Mouse (Mus musculus) c-Kit-positive CD71-positive TER-119-negative erythroid progenitor cells, embryonic 14.5 days (primary cell): Measurements from ENCODE around the gene Zfp341.

Source experiments
- DNase-seq: peaks from one replicate; pipeline ENCODE4 v3.0.0-alpha.2; 2013; ENCODE audit warnings: low read depth

Zfp341 gene

DNA sequence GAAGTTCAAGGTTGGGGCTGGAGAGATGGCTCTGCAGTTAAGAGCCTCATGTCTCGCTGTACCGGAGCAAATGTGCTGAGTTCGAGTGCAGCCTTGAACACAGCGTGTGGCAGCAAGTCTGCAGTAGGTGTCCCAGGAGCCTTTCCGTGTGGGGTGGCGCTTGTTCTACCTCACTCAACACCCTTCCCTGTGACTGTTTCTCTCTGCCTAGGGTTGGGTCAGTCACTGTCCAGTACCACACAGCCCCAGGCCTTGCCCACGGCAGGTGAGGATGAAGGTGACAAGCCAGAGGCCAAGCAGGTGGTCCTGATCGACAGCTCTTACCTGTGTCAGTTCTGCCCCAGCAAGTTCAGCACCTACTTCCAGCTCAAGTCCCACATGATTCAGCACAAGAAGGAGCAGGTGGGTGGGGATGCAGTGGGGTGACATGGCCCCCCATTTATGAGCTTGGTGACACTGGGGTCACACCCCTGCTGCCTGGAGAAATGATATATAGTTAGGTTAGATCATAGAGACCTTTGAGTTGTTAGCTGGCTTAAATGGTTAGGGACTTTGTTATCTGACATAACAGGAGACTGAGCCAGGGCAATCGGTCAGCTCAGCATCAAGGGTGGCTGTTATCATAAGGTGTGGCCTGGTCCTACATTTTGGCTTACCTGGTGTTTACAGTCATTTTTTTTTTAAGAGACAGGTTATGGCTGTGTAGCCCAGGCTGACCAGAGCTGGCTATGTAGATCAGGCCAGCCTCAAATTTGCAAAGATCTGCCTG is 21.0 kb downstream of the Zfp341 start:
- DNase-seq: no peak

DNA sequence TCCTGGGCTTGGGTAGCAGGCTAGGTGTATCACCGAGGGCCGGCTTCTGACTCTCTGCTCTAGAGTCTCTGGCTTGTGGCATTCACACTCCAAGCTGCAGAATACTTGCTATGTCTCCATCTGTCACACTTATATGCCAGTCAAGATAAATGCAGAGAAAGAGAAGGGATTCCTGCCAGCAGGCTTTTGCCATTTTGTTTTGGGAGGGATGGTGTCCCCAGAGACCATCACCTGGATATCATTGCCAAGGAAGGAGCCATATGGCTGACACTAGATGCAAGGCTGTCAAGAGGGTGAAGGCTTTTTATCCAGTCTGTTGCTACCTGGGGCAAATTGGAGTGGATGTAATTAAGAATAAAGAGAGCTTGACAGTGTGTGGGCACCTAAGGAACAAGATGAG is 22.7 kb downstream of the Zfp341 start:
- no peak for DNase-seq

DNA sequence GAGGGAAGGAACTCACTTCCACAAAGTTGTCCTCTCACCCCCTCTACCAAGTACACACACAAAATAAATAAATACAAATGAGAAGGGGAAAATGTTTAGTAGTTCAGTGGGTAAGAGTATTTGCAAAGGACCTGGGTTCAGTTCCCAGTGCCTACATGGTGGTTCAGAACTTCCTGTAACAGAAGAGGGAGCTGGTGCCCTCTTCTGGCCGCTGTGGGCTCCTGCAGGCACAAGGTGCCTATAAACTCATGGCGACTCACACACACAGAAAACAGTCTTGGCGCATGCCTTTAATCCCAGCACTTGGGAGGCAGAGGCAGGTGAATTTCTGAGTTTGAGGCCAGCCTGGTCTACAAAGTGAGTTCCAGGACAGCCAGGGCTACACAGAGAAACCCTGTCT is 25.4 kb downstream of the Zfp341 start:
- DNase-seq: no peak

DNA sequence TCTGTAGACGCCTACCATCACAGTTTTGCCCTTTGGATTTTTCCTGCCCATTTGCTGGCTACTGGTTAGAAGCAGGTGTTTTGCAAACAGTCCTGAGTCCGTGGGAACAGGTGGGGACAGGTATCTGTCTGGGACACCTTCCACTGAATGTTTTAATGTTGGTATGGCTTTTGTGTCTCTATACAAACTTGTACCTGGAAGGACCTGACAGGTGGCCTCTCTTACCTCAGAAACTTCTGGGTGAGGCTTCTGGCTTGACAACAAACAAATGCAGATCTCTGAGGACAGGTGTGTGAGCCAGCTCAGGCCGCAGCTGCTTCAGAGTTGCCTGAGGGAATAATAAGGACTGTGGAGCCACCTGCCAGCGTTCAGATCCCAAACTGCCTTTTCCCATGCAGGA is 26.0 kb downstream of the Zfp341 start:
- DNase-seq: no peak

DNA sequence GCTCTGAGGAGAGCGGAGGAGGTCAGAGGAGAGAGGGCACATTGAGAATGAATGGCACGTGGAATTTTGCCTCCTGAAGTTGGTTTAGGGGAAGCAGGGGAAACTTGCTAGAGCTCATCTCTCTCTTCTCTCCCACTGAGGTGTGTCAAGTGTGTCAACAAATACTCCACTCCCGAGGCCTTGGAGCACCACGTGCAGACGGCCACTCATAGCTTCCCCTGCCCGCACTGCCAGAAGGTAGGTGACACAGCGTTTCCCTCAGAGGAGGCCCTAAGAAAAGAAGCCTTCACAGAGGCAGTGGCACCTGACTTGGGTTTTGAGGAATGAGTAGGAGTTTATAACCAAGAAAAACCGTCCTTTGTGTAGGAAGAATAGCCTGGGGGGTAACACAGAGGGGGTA is 28.1 kb downstream of the Zfp341 start:
- no peak for DNase-seq

DNA sequence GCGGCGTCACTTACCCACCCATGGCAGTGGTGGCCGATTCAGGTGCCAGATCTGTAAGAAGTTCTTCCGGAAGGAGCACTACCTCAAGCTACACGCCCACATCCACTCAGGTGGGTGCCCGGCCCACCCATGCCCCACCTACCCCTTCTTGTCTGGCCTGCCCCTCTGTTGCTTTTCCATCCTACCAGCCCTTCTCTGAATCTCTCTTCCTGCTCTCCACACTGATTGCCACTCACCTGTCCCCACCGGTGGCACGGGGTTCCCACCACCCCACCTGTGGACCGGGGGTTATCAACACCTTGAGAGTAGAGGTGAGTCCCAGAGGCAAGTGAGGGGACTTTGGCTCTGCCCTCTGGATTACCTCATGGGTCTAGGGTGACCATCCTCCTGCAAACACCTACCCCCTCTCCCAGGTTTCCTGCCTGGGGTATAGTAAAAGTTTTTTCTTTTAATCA is 28.9 kb downstream of the Zfp341 start:
- DNase-seq: no peak

DNA sequence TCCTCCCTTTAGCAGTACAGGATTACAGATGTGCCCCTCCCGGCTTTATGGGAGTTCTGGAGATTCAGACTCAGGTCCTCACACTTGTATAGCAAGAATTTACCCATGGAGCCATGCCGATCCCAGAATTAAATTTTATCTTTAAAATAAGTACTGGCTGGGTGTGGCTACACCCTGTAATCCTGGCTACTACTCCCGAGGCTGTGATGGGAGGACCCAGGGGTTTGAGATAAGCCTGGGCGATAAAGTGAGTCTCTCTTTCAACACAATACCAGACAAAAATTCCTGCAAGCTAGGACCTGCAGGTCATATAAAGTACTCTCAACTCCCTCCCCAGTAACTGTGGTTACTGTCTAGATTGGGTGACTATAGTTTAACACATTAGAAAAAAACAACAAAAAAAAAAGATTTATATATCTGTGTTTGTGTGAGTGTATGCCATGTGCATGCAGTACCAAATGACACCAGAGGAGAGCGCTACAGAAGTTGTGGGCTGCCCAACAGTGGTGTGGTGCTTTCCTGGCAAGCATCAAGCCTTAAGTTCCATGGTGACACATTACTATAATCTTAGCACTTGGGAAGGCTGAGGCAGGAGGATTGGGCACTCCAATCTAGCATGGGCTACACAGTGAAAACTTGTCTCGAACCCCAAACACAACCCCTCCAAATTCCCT is 29.8 kb downstream of the Zfp341 start:
- DNase-seq: no peak

DNA sequence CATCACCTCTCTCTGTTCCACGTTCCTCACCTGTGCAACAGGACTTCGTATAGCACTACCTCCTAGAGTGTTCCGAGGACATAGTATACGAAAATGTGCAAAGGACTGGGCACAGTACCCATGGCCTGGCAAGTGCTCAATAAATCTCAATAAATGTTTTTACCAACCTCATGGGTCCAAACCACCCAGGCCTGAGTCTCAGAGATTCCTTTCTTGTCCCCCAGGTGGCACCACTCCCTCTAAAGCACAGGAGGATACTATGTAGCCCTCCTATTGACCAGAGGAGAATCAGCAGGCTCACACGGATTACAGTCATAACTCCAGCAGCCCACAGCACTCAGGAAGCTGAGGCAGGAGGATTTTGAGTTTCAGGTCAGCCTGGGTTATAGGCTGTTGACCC is 33.5 kb downstream of the Zfp341 start:
- no peak for DNase-seq

DNA sequence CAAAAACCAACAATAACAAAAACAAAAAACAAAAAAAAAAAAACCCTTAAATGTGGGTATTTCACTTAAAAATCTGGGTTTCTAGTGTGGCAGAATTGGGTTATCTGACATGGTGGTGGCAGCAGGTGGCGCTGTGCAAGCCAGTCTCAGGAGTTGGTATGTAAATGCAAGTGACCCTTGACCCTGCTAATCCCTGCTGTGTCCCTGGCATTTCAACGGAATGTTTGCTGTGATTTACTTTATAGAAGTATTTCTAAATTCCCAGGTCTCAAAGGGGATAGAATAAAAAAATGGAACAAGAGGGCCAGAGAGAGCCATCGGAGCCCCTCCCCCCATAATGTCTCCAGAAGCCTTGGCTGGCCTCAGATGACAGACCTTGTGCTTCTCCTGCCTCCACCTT is 35.0 kb downstream of the Zfp341 start:
- no peak for DNase-seq

DNA sequence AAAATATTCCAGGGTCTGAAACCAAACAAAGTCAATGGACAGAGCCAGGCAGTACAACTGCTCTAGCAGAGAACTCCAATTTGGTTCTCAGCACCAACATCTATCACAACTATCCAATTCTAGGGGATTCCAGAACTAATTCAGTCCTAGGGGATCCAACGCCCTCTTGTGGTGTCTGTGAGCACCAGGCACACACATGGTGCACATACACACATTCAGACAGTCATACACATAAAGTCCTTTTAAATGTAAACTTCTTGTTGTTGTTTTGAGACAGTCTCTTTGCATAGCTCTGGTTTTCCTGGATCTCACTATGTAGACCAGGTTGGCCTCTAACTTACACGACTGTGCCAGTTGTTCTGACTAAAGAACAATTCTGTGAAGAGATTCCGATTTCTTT is 37.3 kb downstream of the Zfp341 start:
- DNase-seq: no peak

DNA sequence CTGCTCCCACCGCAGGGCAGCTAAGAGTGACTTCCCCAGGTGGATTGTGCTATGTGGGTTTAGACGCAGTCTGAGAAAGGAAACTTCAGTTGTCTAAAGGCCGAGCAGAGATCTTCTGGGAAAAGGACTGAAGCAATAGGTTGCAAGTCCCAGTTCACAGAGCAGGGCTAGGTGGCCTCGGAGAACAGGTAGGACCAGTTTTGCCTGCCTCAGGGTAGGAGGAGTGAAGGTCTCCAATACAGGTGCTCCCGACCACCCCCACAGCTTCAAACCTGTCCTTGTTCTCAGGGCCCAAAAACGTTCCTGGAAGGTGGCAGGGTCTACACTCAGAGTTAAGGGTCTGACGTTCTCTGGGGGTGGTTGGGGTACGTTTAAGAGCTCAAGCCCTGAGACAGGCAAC is 38.3 kb downstream of the Zfp341 start, which contains the start of gene Chmp4b:
Gene Chmp4b (plus strand): TSS at position 343 of the 400 bp plus-strand sequence.
- no peak for DNase-seq

DNA sequence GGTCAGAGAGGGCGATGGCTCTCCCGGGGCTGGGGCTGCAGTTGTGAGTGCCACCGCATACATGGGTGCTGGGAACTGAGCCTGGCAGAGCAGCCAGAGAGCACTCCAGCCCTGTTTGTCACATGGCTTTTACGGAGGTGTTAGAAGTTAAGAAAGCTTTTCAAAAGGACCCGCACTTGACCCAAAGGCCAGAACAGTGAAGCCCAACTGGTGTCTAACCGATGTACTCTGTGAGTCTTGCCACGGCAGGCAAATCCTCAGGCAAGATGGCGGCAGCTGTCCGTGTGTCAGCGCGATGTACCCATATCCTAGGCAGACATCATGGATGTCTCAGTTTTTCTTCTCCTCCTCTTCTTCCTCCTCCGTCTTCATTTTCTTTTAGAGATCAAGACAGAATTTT is 41.9 kb downstream of the Zfp341 start:
- no peak for DNase-seq

DNA sequence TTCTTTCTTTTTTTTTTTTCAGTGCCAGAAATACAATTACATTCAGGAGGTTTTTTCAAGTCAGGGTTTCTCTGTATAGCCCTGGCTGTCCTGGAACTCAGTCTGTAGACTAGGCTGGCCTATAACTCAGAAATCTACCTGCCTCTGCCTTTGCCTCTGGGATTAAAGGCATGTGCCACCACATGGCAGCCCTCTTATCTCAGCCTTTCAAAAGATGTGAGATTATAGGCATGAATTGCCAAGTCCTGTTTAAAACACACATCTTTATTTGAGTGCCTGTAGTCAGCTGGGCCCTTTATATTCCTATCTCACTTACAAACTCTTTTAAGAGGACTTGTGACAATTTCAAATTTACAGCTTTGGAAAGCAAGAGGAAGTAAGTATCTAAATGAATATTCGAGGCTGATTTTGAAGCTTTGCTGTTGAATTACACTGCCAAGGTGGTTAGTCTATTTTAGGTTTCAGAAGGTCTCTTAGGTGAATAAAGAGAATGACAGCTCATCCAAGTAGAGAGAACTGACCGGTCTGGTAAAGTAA is 42.8 kb downstream of the Zfp341 start:
- DNase-seq: no peak

DNA sequence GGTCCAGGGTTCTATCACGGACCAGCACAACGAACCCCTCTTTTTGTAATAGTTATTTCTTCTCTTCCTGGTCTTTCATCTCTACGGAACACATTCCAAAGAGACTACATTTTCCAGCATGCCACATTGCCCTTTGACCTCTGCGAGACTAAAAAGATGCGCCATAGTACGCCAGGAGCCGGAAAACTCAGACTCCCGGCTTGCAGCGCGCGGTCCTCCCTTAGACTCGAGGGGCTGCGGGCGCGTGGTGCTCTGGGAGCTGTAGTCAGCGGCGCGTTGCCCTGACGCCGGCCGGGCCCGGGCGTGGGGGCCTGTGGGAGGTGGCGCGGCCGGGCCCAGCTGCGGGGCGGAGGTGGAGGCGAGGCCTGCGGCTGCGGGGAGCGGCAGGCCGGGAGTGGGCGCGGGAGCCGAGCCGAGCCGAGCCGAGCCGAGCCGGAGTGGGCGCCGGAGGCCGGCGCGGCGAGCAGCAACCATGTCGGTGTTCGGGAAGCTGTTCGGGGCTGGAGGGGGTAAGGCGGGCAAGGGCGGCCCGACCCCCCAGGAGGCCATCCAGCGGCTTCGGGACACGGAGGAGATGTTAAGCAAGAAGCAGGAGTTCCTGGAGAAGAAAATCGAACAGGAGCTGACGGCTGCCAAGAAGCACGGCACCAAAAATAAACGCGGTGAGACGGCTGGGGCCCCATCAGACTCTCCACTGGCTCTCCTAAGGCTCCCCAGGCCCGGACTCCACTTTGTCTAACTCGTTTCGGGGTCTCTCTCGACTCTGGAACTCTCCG is 43.8 kb downstream of the Zfp341 start:
- DNase-seq: peak; percentile 98

DNA sequence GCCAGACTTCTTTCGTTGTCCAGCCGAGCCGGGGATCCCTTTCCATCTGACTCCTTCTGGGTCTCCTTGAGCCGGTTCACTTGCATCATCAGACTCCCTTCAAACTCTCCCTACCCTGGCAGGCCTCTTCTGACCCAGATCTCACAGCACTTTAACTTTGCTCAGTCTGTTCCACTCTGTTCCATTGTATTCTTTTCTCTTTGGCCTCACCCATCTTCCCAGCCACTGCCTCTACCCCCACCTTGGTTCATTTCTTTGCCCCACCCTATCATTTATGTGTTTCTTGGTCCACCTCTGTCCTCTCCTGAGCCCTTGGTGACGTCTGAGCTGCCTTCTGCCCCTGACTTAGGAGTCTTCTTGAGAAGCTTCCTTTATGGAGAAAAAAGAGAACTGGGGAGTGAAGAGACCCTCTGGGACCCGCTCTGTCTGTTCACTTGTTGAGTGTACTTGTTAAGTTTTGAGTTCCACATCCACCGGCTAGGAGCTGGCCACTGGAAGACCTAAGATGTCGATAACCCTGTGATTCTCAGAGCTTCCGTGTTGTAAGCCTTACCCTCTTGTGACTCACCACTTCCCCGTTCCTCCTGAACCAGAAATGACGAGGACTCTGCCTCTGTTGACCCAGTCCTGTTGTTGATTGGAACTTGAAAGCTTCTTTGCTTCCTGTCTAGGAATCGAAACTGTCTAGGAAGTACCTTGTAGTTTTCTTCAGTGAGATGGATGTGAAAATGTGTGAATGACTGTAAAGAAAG is 44.6 kb downstream of the Zfp341 start:
- DNase-seq: peak; percentile 53

DNA sequence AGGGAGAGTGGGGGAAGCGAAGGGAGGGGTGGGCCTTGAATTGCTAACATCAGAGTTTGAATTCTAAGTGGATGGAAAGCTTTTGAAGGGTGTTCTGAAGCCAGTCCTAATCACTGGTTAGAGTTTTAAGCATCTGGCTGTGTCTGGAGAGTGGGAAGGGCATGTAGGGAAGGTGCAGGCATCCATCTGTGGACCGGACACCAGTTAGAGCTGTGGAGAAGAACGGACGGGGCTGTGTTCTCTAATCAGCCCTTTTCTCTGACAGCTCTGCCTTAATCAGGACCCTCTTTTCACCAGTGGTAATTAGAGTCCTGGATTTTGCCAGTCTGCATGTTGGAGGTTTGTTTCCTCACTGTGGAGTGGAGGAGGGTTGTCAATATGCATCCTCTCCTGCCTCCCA is 46.0 kb downstream of the Zfp341 start:
- DNase-seq: no peak

DNA sequence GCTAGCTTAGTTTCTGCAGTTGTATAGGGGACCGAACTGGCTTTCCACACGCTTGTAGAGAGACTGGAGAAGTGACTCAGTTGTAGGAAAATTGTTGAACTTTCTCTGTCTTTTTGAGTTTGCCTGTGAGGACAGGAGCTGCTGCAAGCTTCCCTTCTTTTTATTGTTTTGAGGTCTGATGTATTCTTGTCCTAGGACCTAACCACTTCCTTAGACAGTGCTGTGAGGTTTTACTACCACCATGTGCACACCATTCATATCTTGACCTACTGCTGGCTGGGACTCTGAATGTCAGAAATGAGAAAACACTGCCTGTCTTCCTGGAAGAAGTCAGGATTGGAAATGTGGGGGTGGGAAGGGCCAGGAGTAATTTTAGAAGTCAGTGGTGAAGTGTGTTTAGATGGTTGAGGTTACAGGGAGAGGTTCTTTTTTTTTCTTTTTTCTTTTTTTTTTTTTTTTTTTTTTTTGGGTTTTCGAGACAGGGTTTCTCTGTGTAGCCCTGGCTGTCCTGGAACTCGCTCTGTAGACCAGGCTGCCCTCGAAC is 46.5 kb downstream of the Zfp341 start:
- DNase-seq: no peak

DNA sequence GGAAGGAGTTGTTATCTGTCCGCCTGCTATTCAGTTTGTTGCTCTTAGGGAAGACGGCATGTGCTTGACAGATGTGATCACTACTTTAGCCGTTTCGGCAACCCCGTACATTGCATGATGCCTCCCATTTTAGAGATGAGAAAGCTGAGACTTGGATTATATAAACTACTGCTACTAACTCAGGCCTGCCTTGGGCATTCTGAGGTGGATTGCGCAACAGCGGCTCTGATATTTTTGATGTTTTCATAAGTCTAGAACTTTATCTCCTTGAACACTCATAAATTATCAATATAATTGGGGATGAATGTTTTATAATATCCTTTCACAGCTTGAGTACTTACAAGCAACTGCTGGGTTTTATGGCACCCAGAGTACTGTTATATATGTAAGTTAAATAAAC is 55.6 kb downstream of the Zfp341 start:
- no peak for DNase-seq

DNA sequence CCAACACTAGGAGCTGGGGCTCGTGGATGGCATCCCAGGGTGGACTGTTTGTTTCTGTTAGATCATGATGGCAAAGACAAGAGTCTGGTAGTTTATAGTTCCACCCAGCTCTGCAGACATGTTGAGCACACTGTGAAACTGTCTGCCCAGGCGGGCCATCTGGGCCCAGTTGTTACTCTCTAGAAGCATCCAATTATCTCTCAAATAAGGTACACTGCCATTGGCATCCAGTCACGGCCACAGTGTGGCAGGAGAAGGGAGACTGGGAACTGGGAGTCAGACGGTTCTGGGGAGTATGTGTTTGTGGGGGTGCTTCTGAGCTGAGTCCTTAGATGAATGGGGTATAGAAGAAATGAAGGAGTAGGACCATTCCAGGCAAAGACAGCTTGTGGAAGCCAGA is 57.0 kb downstream of the Zfp341 start:
- DNase-seq: no peak

DNA sequence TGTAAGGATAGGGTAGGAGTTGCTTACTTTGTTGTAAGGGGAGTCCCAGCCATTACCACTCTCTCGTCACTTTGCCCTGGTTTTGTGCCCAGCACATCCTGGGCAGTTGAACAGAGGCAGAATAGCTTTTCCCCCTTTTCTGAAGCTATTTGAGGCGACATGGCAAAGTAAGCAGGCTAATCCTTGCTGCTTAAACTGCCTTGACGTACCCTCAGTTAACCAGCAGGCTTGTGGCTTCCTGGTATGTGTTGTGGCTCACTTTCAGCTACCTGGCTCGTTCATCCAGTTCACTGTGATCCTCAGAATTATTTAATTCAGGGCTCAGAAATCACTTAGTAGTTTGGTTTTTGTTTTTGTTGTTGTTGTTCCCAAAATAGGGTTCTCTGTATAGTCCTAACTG is 57.6 kb downstream of the Zfp341 start:
- no peak for DNase-seq

DNA sequence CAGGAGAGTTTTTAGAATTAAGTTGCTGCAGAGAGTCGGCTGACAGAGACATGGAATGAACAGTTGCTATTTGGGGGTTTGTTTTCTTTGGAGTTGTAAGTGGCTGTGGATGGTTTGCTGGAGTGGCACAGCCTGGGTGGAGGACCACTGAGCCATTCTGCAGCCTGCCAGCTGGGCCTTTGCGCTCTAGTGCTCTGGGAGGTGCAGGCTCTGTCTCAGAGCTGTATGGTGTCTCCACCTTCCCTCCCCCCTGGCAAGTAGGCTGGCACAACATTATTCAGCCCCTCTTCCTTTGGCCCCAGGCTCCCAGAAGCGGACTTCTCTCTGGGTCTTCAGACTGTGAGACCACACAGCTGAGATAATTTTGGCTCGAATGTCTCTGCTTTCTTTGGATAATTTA is 60.9 kb downstream of the Zfp341 start:
- no peak for DNase-seq
